Mouse (Mus musculus) embryonic stem cell, embryonic (primary cell): ENCODE data around the gene Trpc1.

Experiments used
- CTCF ChIA-PET, 4 experiments: fragments of 300-600 bp in 2 of 4; fragments of 350-600 bp in 2 of 4; sonication (Branson Sonifier 250); formaldehyde crosslinking; loops; one replicate each; lab custom pipeline; 2022; ENCODE audit warnings: inconsistent platforms in 2 of 4; lab: Charles Lee
- POLR2A ChIA-PET, 4 experiments: fragments of 300-600 bp in 2 of 4; fragments of 350-600 bp in 2 of 4; sonication (Branson Sonifier 250); formaldehyde crosslinking; loops; one replicate each; lab custom pipeline; 2022; ENCODE audit warnings: antibody characterized with exemption in 4 of 4, inconsistent platforms in 1 of 4; lab: Charles Lee

The Trpc1 gene

GRCm38 (mm10) chr9:95750037-95750511 is at the start of gene Trpc1:
Trpc1 (minus strand) TSS chr9:95750375.
- CTCF ChIA-PET, result interaction anchor here in 2 of 4 experiments (0.5 to 1.1 kb wide), 6 partner anchors 12 to 445 kb away, joined by 3 to 5 read pairs (median 3); no protein-coding TSS in a partner anchor
- POLR2A ChIA-PET, result interaction anchor here in 3 of 4 experiments (0.6 to 1.6 kb wide), 13 partner anchors 14 to 369 kb away, joined by 3 to 5 read pairs (median 3); partner anchors contain the start of genes Gk5 (in 1 of the 3), U2surp (in 1 of the 3) and Xrn1 (in 1 of the 3)

- CTCF ChIA-PET, result no interaction called here
- POLR2A ChIA-PET, result interaction anchor here in 2 of 4 experiments (0.7 to 2.6 kb wide), 5 partner anchors 9 to 601 kb away, joined by 3 to 8 read pairs (median 4); partner anchors contain the start of gene Gk5 (in 1 of the 2)
Observed at GRCm38 (mm10) chr9:95796323-95796722, 46.1 kb upstream of the Trpc1 start.

- ChIA-PET CTCF (interaction anchor here in 1 of 4 experiments (0.6 kb wide), 1 partner anchor 698 kb away, joined by 3 read pairs; no protein-coding TSS in a partner anchor), POLR2A (interaction anchor here (0.7 to 2.6 kb wide), 9 partner anchors 9 to 602 kb away, joined by 3 to 8 read pairs (median 3); partner anchors contain the start of gene Gk5 (in 1 of the 4))
Observed at GRCm38 (mm10) chr9:95795844-95796243, 45.7 kb upstream of the Trpc1 start.

DNA sequence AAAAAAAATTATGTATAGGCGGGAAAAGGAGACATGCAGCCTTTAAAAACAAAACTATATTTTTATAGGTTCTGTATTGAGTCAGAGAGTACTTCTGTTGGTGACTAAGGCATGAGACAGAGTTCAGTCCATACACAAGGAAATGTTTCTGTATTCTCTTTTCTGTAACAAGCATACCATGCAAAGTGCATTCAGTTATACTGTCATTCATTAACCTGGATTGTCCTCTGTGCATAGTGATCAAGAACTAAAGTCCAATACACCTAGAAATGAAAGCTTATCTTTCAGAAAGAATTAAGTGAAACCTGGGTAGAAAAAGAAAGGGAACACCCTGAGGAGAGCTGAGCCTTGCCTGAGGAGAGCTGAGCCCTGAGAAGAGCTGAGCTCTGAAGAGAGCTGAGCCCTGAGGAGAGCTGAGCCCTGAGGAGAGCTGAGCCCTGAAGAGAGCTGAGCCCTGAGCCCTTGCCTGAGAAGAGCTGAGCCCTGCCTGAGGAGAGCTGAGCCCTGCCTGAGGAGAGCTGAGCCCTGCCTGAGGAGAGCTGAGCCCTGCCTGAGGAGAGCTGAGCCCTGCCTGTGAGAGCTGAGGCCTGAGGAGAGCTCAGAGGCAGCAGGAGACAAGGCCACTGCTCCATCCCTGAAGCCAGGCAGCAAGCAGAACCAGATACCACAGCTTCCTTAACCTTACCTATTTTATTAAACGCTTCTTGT is 45.1 kb upstream of the Trpc1 start:
- CTCF ChIA-PET, result interaction anchor here in 2 of 4 experiments (0.6 to 0.7 kb wide), 2 partner anchors 233 to 698 kb away, joined by 3 read pairs; no protein-coding TSS in a partner anchor
- POLR2A ChIA-PET, result interaction anchor here (0.6 to 2.6 kb wide), 8 partner anchors 10 to 324 kb away, joined by 3 to 8 read pairs (median 4); partner anchors contain the start of gene Gk5 (in 1 of the 4)

DNA sequence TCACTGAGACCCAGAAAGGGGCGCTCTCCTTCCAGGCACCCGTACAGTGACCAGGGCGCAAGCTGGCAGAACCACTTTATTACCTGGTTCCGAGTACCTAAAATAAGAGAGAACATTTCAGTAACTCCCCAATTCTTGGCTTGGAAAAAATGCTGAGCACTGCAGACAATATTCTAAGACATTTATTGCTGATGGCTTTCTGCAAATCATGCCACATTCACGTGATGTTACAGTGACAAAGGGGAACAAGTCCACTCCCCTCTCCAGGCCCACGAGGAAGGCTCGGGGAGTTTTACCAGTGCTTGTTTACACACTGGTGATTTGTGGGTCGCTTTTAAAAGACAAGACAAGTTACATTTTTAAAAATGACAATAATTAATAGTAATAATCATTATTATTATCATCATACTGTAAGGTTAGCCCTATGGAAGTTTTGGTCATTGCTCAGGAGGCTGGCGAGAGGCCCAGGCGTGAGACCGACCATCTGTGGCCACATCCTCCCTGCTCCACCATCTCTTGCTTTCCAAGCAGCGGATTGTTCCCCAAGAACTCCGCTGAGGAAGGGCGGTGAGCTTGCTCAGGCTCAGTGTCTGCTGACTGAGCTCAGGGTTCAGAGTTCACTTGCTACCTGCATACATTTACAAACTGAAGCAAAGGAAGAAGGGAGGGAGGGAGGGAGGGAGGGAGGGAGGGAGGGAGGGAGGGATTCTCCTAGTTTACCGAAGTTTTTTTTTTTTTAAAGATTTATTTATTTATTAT is 44.0 kb upstream of the Trpc1 start:
- POLR2A ChIA-PET, result interaction anchor here in 3 of 4 experiments (0.5 to 2.6 kb wide), 5 partner anchors 11 to 202 kb away, joined by 3 to 14 read pairs (median 5); no protein-coding TSS in a partner anchor
- CTCF ChIA-PET, result interaction anchor here in 2 of 4 experiments (0.6 to 0.9 kb wide), 3 partner anchors 11 to 234 kb away, joined by 3 to 4 read pairs (median 4); no protein-coding TSS in a partner anchor

DNA sequence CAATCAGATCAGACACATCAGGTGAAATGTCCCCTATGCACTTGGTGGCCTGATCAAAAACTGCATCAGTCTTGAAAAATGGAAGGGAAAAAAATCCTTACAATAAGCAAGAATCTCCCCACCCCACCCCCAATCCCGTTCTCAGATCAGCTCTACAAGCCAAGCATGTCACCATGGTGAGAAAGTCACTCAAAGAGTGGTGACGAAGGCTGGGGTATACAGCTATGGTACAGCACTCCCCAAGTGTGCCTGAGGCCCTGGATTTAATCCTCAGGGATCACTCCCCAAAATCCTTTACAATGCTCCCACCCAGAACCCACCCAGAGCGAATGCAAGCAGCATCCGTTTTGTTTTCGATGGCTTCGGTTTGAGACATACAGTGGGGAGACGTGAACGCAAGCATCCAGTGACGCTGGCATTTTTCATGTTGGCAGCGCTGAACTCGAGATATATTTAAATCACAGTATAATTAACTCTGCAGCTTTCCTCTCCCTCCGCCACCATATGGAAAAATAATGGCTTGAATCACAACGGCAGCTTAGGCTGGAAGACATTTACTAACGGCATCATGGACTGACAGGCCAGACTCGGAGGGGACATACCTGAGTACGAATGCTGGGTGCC is 34.8 kb upstream of the Trpc1 start:
- ChIA-PET CTCF (interaction anchor here in 2 of 4 experiments (0.7 kb wide), 2 partner anchors 26 to 28 kb away, joined by 4 to 5 read pairs; no protein-coding TSS in a partner anchor), POLR2A (interaction anchor here in 1 of 4 experiments (1.1 kb wide), 1 partner anchor 66 kb away, joined by 4 read pairs; no protein-coding TSS in a partner anchor)

GRCm38 (mm10) chr9:95783646-95784293 is 33.6 kb upstream of the Trpc1 start:
- ChIA-PET POLR2A (no interaction called here), CTCF (interaction anchor here in 1 of 4 experiments (0.7 kb wide), 1 partner anchor 10 kb away, joined by 4 read pairs; no protein-coding TSS in a partner anchor)

- ChIA-PET POLR2A (no interaction called here), CTCF (no interaction called here)
Observed at GRCm38 (mm10) chr9:95771671-95772070, 21.5 kb upstream of the Trpc1 start.

- POLR2A ChIA-PET, result interaction anchor here in 1 of 4 experiments (0.8 kb wide), 1 partner anchor 14 kb away, joined by 3 read pairs; no protein-coding TSS in a partner anchor
- CTCF ChIA-PET, result no interaction called here
Observed at GRCm38 (mm10) chr9:95763218-95763617, 13.0 kb upstream of the Trpc1 start.

- ChIA-PET POLR2A (no interaction called here), CTCF (no interaction called here)
Observed at GRCm38 (mm10) chr9:95762228-95762627, 12.1 kb upstream of the Trpc1 start.

- CTCF ChIA-PET, result no interaction called here
Observed at GRCm38 (mm10) chr9:95761381-95761780, 11.2 kb upstream of the Trpc1 start.

GRCm38 (mm10) chr9:95750746-95751145 is 571 bp upstream of the Trpc1 start:
- ChIA-PET POLR2A (interaction anchor here in 1 of 4 experiments (1.1 kb wide), 1 partner anchor 204 kb away, joined by 3 read pairs; the partner anchor contains the start of gene Xrn1), CTCF (no interaction called here)

More at GRCm38 (mm10) chr9:95761381-95761780, 11.2 kb upstream of the Trpc1 start:
- POLR2A ChIA-PET, result no interaction called here

- CTCF ChIA-PET, result interaction anchor here in 2 of 4 experiments (0.6 to 1.1 kb wide), 4 partner anchors 31 to 75 kb away, joined by 3 to 10 read pairs (median 4); no protein-coding TSS in a partner anchor
- POLR2A ChIA-PET, result interaction anchor here in 3 of 4 experiments (0.6 to 1.6 kb wide), 16 partner anchors 13 to 620 kb away, joined by 3 to 5 read pairs (median 3); partner anchors contain the start of genes U2surp (in 2 of the 3), Gk5 (in 1 of the 3) and Pls1 (in 1 of the 3)
Observed at GRCm38 (mm10) chr9:95749461-95749928, 680 bp downstream of the Trpc1 start.

- ChIA-PET CTCF (interaction anchor here in 2 of 4 experiments (1.1 kb wide), 2 partner anchors 11 to 49 kb away, joined by 3 to 4 read pairs; no protein-coding TSS in a partner anchor), POLR2A (no interaction called here)
Observed at GRCm38 (mm10) chr9:95747298-95747697, 2.9 kb downstream of the Trpc1 start.

DNA sequence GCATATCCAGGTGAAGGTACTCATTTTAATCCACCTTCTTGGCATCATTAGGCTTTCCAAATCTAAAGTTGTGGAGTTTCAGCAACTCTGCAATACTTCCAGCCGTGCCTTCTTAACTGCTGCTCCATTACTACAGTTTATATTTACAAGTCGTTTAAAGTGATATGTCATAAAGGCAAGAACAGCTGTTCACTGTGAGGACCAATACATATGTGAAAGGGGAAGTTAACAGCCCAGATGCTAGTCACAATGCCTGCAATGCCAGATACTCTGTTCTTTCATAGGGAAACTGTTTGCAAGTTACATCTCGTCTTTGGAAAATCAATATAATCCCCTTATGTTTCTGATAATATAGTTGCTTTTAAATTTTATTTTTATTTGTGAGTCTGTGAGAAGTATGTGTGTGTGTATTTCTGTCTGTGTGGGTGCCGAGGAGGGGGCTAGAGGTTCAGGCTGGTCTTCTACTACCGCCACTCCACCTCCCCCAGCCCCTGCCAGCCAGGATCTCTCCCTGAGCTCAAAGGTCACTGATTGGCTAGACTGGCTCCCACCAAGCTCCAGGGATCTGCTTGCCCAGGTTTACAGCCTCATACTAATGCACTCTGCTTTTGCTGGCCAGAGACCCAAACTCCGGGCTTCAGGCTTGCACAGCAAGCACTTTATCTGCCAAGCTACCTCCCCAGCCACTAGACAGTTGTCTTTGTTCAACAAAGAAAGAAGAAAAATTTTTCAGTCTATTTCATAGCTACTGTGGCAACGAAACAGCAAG is 5.1 kb downstream of the Trpc1 start:
- ChIA-PET POLR2A (interaction anchor here in 2 of 4 experiments (0.6 to 1.2 kb wide), 3 partner anchors 8 to 100 kb away, joined by 3 read pairs; partner anchors contain the start of gene Pls1 (in 1 of the 2)), CTCF (no interaction called here)

GRCm38 (mm10) chr9:95736238-95736637 is 13.9 kb downstream of the Trpc1 start:
- ChIA-PET CTCF (interaction anchor here in 3 of 4 experiments (0.6 to 1.0 kb wide), 6 partner anchors 11 to 390 kb away, joined by 3 to 4 read pairs (median 4); no protein-coding TSS in a partner anchor), POLR2A (interaction anchor here in 2 of 4 experiments (0.6 to 1.7 kb wide), 3 partner anchors 13 to 24 kb away, joined by 3 to 4 read pairs (median 3); partner anchors contain the start of gene Trpc1 (in 1 of the 2))
